Mouse (Mus musculus): ENCODE data around the gene Dhx40.
"Not testable (repeated sequence)": the region's sequence is repeated elsewhere in the genome, so short reads cannot be mapped to it uniquely, and the experiment has no call there.

Dhx40 gene

DNA sequence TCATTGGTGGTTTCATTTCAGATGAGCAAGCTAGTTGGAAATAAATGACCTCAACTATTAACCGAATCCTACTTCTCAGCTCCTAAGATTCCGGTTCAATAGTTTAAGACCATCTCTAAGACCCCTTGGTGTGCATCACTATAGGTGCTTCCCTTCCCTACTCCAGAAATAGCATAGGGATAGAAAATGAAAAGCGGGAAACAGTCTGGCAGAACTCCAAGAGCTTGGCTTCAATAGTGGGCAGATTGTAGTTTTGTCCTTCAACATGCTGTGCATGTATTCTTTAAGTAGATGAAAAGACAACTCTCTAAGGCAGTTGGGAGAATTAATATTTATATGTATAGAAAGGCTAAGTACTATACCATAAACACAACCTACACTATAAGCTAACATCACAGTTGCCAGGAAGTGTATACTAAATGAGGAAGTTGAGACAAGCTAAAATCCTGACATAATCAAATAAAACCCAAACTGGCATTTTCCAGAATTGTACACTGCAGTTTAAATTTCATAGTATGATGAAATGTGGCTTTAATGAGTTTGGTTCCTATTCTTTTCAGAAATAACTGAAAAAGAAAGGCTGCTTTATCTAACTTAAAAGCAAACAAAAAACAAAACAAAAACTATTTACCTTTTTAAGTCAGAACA lies 57.6 kb downstream of the Dhx40 start:
- DNase-seq = peak; percentile 28

GRCm38 (mm10) chr11:86745634-86746404 lies 61.7 kb downstream of the Dhx40 start:
- no peak for DNase-seq

DNA sequence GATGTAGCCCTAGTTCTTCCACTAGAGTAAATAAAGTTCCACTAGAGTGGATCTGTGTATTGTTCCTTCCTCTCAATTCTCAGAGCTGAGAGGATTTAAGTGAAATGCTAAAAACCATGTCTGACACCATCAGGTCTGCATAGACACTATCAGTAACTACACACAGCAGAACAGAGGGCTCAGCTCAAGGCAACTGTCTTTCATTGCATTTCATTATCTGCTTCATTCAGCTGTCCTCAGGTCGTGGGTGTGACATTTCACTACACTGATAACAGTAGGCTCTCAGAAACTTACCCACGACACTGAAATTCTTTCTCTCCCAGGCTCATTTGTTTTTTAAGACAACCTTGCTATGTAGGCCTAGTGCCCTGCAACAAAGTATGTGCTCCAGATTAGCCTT lies 64.9 kb downstream of the Dhx40 start:
- no peak for DNase-seq

DNA sequence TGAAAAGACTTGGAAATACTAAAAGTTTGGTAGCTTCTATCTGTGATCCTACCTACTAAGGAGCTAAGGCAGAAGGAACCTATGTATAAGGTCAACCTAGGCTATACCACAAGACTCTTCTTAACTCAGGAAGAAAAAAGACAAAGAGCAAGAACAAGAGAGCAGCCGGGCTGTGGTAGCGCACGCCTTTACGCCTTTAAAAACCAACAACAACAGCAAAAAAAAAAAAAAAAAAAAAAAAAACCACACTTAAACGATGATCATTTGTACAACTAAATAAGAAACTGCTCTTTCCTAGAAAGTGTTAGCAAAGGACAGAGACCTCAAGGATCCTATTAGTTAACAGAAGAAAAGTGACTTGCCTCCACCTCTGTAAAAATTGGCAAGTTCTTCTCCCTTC lies 66.0 kb downstream of the Dhx40 start:
- no peak for DNase-seq

- DNase-seq = no peak
Observed at GRCm38 (mm10) chr11:86739470-86739869, 68.1 kb downstream of the Dhx40 start.

DNA sequence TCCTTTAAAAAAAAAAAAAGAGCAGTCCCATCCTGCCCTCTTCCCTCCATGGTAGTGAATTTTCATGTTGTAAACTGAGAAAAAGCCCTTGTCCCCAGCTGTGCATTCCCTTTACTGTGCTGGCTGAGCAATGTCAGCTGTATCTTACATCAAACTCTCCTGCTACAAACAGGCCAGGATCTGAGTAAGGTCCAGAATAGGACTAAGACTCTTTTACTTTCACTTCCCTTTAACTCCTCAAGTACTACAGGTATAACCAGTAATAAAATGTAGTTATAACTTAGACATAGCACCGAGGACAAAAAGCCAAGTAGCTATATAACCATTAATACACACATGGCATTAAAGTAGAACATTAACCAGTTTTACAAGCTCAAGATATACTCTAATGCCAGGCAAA lies 68.6 kb downstream of the Dhx40 start:
- no peak for DNase-seq

GRCm38 (mm10) chr11:86738308-86738707 lies 69.2 kb downstream of the Dhx40 start:
- DNase-seq = not testable (repeated sequence)

DNA sequence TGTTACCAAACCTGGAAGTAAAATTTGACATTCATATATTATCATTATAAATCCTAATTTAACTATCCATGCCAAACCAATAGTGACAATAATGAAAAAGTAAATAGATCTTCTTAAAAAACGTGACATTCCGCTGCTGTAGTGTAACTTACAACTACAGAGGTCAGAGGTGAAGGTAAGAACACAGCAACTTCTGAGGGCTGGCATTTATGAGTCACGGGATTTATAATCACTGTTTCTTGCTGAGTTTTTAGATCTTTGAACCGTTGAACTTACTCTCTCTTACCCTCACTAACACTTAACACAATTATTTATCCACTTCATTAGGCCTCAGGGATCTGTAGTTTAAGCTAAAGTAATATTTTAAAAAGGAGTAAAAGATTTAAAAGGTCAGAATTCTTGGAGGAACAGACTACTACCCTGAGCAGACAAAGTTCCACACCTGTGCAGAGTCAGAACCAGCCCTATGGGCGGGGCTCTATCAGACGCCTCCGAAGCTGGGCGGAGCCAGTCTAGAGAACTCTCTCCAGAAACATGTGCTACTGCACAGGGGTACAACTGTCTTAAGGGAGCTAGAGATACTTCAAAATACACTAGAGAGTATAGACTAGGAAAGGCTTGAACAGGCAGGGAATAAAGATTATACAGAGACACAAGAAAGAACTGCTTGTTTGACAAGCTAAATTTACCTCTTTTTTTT lies 70.1 kb downstream of the Dhx40 start:
- DNase-seq = no peak

GRCm38 (mm10) chr11:86734993-86735392 lies 72.6 kb downstream of the Dhx40 start:
- no peak for DNase-seq

GRCm38 (mm10) chr11:86734241-86734939 lies 73.2 kb downstream of the Dhx40 start:
- no peak for DNase-seq

DNA sequence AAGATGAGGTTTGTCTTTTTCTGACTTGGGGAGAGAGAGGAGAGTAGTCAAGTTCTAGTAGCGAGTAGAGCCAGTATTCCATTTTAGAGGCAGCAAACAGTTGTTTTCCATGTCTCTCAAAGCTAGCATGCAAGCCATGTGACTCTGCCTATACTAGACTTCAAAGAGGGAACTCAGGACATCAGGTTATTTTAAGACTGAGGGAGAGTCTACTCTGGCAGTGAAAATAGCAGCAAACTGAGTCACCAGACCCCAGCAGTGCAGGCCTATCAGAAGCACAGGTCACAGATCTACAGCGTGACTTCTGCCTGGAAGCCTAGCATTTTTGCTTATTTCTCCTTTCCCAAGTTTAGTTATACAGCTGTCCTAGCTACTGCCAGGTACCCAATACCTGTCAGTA lies 76.1 kb downstream of the Dhx40 start:
- DNase-seq = no peak

- DNase-seq = no peak
Observed at GRCm38 (mm10) chr11:86725607-86726006, 81.9 kb downstream of the Dhx40 start.

- no peak for DNase-seq
Observed at GRCm38 (mm10) chr11:86724982-86725381, 82.6 kb downstream of the Dhx40 start.

DNA sequence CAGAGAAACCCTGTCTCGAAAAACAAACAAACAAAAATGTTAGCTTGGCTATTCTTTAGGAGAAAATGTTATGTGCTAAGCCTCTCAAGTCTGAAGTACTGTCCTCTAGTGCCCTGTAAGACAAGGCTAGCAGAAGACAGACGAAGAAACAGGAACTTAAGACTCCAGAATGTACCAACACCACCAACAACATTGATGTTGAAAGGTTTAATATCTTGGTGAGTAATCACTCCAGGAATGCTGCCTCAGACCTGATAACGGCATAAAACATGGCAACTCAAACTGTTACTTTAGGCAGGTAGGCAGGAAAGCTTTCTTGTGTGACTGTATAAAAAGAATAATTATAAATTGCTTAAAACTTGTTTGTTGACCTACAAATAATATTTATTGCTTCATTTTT lies 83.5 kb downstream of the Dhx40 start:
- no peak for DNase-seq

DNA sequence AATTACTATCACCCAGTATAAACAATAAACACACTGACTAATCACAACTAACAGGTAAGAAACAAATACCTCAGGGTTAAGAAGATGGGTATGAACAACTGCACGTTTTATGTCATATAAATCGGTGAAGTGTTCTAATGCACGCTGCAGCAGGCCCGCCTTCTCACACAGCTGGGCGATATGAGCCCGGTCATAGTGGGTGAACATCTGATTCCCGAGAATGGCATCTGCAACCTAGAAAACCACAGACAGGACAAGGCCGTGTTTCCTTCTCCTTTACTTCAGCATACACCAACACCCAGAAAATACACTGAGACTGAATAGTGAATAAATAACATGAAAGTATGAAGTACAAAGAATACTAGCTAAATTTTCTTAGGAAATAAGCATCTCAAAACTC lies 88.2 kb downstream of the Dhx40 start:
- DNase-seq = no peak
